Mouse (Mus musculus): Measurements from ENCODE around the gene Abl1.

Gene Abl1

GRCm38 (mm10) chr2:31689045-31689444 lies 869 bp downstream of the Abl1 start:
- no peak for DNase-seq (ENCODE audit: low spot score)

GRCm38 (mm10) chr2:31690063-31690462 lies 1.9 kb downstream of the Abl1 start:
- no peak for DNase-seq (ENCODE audit: low spot score)

GRCm38 (mm10) chr2:31698209-31698608 lies 10.0 kb downstream of the Abl1 start:
- DNase-seq (ENCODE audit: low spot score): no peak

GRCm38 (mm10) chr2:31700545-31701446 lies 12.6 kb downstream of the Abl1 start:
- DNase-seq (ENCODE audit: low spot score): no peak

GRCm38 (mm10) chr2:31703226-31703625 lies 15.1 kb downstream of the Abl1 start:
- no peak for DNase-seq (ENCODE audit: low spot score)

GRCm38 (mm10) chr2:31705914-31706313 lies 17.7 kb downstream of the Abl1 start:
- DNase-seq (ENCODE audit: low spot score): no peak

- no peak for DNase-seq (ENCODE audit: low spot score)
Measured at GRCm38 (mm10) chr2:31706531-31706930, 18.4 kb downstream of the Abl1 start.

GRCm38 (mm10) chr2:31712716-31713115 lies 24.5 kb downstream of the Abl1 start:
- no peak for DNase-seq (ENCODE audit: low spot score)

- DNase-seq (ENCODE audit: low spot score): no peak
Measured at GRCm38 (mm10) chr2:31713813-31714212, 25.6 kb downstream of the Abl1 start.

- no peak for DNase-seq (ENCODE audit: low spot score)
Measured at GRCm38 (mm10) chr2:31714780-31715179, 26.6 kb downstream of the Abl1 start.

- no peak for DNase-seq (ENCODE audit: low spot score)
Measured at GRCm38 (mm10) chr2:31715985-31716384, 27.8 kb downstream of the Abl1 start.

GRCm38 (mm10) chr2:31719202-31719880 lies 31.2 kb downstream of the Abl1 start:
- DNase-seq (ENCODE audit: low spot score): no peak

GRCm38 (mm10) chr2:31719944-31720343 lies 31.8 kb downstream of the Abl1 start:
- DNase-seq (ENCODE audit: low spot score): no peak

- no peak for DNase-seq (ENCODE audit: low spot score)
Measured at GRCm38 (mm10) chr2:31720783-31721182, 32.6 kb downstream of the Abl1 start.

GRCm38 (mm10) chr2:31724730-31725490 lies 36.7 kb downstream of the Abl1 start:
- no peak for DNase-seq (ENCODE audit: low spot score)

- no peak for DNase-seq (ENCODE audit: low spot score)
Measured at GRCm38 (mm10) chr2:31727576-31728277, 39.6 kb downstream of the Abl1 start.

- DNase-seq (ENCODE audit: low spot score): no peak
Measured at GRCm38 (mm10) chr2:31730640-31731039, 42.5 kb downstream of the Abl1 start.

- no peak for DNase-seq (ENCODE audit: low spot score)
Measured at GRCm38 (mm10) chr2:31732497-31732896, 44.3 kb downstream of the Abl1 start.

GRCm38 (mm10) chr2:31733558-31733957 lies 45.4 kb downstream of the Abl1 start:
- no peak for DNase-seq (ENCODE audit: low spot score)

- DNase-seq (ENCODE audit: low spot score): no peak
Measured at GRCm38 (mm10) chr2:31739041-31739440, 50.9 kb downstream of the Abl1 start.

GRCm38 (mm10) chr2:31741728-31742127 lies 53.6 kb downstream of the Abl1 start:
- DNase-seq (ENCODE audit: low spot score): no peak

- no peak for DNase-seq (ENCODE audit: low spot score)
Measured at GRCm38 (mm10) chr2:31742134-31742533, 54.0 kb downstream of the Abl1 start.
